Mouse (Mus musculus) left cerebral cortex, adult 18-20 months (tissue): ENCODE results near the gene Gata3. TPM values are rescaled to one million over a fixed set of nuclear protein-coding genes. Genes with fewer than 3 reads are reported as not detected.

Source experiments
- DNase-seq, 2 experiments: peaks; one replicate each; pipeline ENCODE4 v3.0.0; 2021 to 2022; ENCODE audit warnings: low spot score in 2 of 2, mixed read lengths in 1 of 2
- total RNA-seq, 2 experiments: library from RNA; stranded (reverse); gene quantifications; 2 replicates each; pipeline ENCODE4 v1.2.3; 2021

The Gata3 gene
- total RNA-seq, 2 experiments from 2014 or later, result not detected

DNA sequence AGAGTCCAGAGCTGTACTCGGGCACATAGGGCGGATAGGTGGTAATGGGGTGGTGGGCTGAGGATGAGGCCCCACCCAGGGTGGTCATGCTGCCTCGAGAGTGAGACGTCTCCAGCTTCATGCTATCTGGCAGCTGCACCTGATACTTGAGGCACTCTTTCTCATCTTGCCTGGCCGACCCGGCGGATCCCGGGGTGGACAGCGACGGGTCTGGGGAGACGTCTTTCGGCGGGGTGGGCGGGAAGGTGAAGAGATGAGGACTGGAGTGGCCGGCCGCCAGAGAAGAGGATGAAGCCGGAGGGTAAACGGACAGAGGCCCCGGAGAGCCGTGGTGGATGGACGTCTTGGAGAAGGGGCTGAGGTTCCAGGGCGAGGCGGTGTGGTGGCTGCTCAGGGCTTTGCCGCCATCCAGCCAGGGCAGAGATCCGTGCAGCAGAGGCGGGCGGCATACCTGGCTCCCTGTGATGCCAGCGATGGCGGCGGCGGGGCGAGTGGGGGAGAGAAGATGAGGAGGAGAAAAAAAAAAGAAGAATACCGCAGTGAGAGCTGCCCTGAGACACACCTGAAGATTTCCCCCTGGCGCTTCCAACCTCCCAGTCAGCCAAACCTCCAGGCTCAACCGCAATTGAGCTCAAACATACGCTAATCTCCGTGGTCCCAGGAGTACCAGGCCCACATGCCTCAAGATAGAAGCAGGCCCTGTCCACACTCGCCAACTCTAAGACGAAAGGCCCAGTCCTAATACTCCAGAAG is 15.2 kb downstream of the Gata3 start:
- DNase-seq, result no peak

DNA sequence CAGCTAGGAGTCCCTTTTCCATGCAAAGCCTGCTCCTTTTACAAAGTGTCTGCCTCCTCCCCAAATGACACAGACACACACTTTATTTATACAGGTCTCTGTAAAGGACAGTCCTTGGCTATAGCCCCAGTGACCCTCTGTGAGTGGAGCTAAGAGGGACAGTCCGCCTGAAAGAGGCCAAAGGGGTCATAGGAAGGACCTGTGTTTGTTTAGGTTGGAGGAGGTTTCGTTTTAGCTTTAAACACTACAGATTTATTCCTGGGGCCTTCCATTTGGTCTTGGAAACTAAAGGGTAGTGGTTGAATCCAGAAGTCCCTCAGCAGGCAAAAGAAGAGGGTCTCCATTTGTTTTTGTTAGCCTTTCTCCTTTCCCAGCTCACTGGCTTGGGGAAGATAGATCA is 16.1 kb downstream of the Gata3 start:
- no peak for DNase-seq

- no peak for DNase-seq
Measured at GRCm38 (mm10) chr2:9872682-9873081, 17.2 kb downstream of the Gata3 start.

GRCm38 (mm10) chr2:9871798-9872197 is 18.0 kb downstream of the Gata3 start:
- DNase-seq, result no peak

- DNase-seq, result no peak
Measured at GRCm38 (mm10) chr2:9871141-9871716, 18.6 kb downstream of the Gata3 start.

DNA sequence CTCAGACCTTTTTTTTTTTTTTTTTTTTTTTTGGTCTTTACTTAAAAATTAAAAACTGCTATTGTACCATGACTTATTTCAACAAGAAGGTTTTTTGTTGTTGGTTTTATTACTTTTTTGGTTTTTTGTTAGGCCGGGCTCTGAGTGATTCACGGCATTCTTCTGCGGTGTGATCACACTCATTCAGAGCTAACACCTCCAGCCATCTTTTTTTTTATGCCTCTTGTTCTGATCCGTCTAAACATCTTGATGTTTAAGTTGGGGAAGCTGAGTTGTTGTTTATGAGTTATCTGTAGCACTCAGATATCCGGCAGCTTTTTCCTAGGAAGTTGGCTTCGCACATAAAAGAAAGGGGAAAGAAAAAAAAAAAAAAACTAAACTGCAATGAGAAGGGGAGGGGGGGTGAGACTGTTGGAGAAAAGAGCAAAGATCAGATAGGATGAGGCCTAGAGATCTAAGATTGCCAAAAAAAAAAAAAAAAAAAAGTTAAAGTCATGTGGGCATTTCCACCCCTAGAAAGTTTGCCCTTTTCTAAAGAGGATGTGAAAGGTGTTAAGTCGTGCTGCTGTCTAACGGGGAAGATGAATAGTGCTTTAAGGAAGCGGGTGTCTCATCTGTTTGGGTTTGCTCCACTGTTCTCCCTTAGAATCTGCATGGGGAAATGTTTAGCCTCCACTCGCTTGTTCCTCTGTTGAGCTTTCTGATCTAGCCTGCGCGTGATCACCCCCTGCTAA is 22.6 kb downstream of the Gata3 start:
- no peak for DNase-seq

DNA sequence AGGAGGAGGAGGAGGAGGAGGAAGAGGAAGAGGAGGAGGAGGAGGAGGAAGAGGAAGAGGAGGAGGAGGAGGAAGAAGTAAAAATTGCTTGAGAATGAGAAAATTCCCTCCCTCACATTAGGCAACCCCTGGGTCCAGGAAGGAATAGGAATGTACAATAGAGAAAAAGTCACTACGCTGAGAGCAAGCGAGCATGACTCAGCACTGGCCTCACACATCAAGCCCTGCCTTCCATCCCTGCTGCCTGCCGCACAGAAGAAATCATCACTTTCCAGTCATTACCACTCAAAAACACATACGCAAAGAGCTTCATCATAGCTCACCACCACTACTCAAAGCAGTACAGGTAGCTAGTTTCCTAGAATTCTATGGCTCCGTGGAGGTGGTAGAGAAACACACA is 29.1 kb downstream of the Gata3 start:
- no peak for DNase-seq

GRCm38 (mm10) chr2:9855861-9856260 is 34.0 kb downstream of the Gata3 start:
- no peak for DNase-seq

- no peak for DNase-seq
Measured at GRCm38 (mm10) chr2:9852851-9853576, 36.8 kb downstream of the Gata3 start.

DNA sequence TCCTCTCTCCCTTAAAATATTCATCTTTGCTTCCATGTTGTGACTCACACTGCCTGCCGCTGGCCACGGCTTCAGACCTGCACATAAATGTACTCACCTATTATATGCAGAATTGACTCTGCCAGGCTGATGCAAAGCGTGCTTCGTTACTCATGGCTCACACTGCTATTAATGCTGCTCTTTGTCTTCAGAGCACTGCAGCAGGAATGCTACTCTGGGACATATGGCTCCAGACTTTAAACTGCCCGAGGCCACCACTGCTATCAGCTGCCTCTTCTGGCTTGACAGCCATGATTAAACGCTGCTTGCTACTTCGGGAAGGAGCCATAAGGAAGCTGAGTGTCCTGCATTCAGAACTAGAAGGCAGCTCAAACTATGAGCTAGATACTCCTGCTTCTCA is 54.6 kb downstream of the Gata3 start:
- DNase-seq, result no peak

- DNase-seq, result no peak
Measured at GRCm38 (mm10) chr2:9833712-9834111, 56.1 kb downstream of the Gata3 start.

DNA sequence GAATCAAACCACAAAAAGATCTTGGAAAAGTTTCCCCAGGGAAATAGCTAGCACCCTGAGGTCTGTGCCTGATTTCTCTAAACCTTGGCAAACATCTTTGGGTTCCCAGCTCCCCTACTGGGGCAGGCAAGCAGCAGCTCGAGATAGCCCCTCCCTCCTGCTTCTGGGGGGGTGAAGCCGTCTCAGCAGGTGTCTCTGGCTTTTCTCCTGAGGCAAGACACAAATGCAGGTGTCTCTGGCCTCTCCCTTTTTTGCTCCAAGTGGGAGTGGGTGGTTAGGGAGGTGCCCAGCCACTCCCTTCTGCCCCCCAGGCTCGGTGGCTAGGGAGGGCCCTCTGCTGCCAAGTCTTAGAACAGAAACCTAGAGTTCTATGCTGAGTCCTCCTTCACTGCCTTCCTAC is 62.2 kb downstream of the Gata3 start:
- DNase-seq, result no peak

DNA sequence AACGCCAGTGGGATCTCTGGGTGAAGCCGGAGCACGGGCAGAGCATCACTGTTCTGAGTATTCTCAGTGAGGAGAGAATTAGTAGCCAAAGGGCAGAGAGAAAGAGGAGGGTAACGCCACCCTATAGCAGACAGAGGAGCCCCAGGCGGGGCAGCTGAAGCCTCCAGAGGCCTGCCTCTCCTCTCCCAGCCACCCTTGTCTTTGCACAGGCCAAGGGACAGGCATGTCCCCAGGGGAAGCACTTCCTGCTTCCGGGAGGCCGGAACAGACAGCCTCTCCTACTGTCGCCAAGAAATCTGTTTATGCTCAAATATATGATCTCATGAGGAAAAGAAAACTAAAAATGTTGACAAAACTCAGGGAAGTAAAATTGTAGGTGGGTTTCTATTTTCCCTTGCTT is 69.2 kb downstream of the Gata3 start:
- no peak for DNase-seq

DNA sequence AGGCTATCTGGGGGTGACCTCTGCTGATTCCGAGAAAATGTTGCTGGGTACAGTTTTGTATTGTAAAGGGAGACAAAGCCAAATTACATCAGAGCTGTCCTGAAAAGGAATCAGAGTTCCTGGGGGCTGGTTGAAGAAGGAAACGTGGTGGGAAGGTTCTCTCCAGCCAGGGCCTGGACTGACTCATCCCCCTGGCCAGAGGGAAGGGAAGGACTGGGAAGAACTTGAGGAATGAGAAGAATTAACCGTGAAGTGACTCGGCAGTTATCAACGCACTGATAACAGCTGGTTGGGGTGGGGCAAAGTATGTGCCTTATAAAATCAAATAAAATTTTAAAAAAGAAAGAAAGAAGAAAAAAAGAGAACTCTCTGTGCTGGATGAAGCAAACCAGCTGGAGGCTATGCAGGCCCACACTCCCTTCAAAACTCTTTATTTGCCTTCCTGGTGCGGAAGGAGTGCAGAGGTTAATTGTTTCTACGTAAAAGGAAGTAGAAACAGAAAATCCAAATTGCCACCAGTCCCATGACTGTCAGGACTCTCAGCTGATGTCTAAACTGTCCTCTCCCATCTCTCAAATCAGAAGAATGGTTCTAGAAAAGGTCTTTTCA is 71.6 kb downstream of the Gata3 start:
- no peak for DNase-seq

Other genes starting within 250 kb of the Gata3 start
- not detected for gene 4930412O13Rik, start 8.8 kb downstream of the Gata3 start, total RNA-seq
- gene 9230102O04Rik, start 494 bp downstream of the Gata3 start, total RNA-seq, result not detected
- gene Taf3, start 158.6 kb upstream of the Gata3 start, total RNA-seq, result 10 to 100 TPM; 14.3 to 17.1 TPM
- gene Atp5c1, start 190.5 kb upstream of the Gata3 start, total RNA-seq, result 100 to 1,000 TPM; 251 to 268 TPM
- 10 to 100 TPM; 11.1 to 11.9 TPM for gene Kin, start 190.6 kb upstream of the Gata3 start, total RNA-seq
- gene Itih2, start 241.4 kb upstream of the Gata3 start, total RNA-seq, result 1 to 10 TPM; 1.2 to 2.7 TPM